ENCODE assay signal across 8 mouse cellular contexts in genomic region chr4:89310491-89311254, GRCm38 (mm10). TPM values are rescaled to one million over a fixed set of nuclear protein-coding genes. Genes with fewer than 3 reads are reported as not detected.
DNase-seq lines count a peak whose midpoint lies in the region; ATAC-seq and TF ChIP-seq lines count a peak whose summit lies in the region.

Gene Cdkn2b (minus strand): TSS chr4:89311039.

- peak; percentile 84 for ATAC-seq in frontal cortex, adult (ENCODE audit: low TSS enrichment)
- peak; percentile 78 for ATAC-seq in neutrophil, adult 5-6 weeks (ENCODE audit: extremely low read depth, insufficient number of reproducible peaks, low FRiP score, poor library complexity, severe bottlenecking)

- TF ChIP-seq CTCF in layer of hippocampus, adult 2 months (conservative IDR thresholded peaks at IDR 0.05): peak; percentile 86
- peak; percentile 63 for TF ChIP-seq CTCF in lung, adult 2 months (IDR thresholded peaks at IDR 0.05; ENCODE audit: insufficient read depth, low read length)

- H3K27ac ChIP-seq in layer of hippocampus, adult 2 months: peak within 1 kb of the TSS; percentile 63; the same call in 1 of the 2 replicates

- DNase-seq in Muller cell, postnatal 12 days (ENCODE audit: inconsistent ontology term): peak; percentile 98
- DNase-seq in cerebellum, adult 9-11 months: peak; percentile 40
- DNase-seq in heart, postnatal 4 days: peak; percentile 94
- DNase-seq in layer of hippocampus, adult 2 months (ENCODE audit: low spot score in 2 of 2): peak; percentile 55 to 64
- DNase-seq in lung, adult 2 months: peak; percentile 95
- DNase-seq in thymus, adult 18-20 months: peak; percentile 59 to 61

- H3K4me3 ChIP-seq in layer of hippocampus, adult 2 months: peak within 1 kb of the TSS; percentile 55
- H3K4me3 ChIP-seq in lung, adult 2 months (replicated peaks; ENCODE audit: extremely low read depth, low read depth, low read length): peak within 1 kb of the TSS; percentile 81

- WGBS in lung, adult 2 months: 1% methylated on average over 61 of the region's 61 CpGs

- TF ChIP-seq POLR2A in lung, adult 2 months (IDR thresholded peaks at IDR 0.05; ENCODE audit: borderline replicate concordance, extremely low read depth, low read depth, low read length): peak; percentile 32; the same call in 1 of the 2 replicates

- peaks cover 2% of the 10 kb centered on the region for H3K4me1 ChIP-seq in lung, adult 2 months (ENCODE audit: control insufficient read depth, insufficient read depth, low read length)

RNA-seq across cellular contexts. Expression of gene Cdkn2b, which starts in this region (rescaled TPM):
- total RNA-seq in heart, postnatal 4 days (2021): 1 to 10 TPM in 1 of 2 experiments, under 1 TPM in 1; 0.91 to 1.9 TPM
- total RNA-seq in layer of hippocampus, adult 2 months (2021): 1 to 10 TPM; 1.3 to 1.4 TPM
- 67.3 and 73.6 TPM in 2 replicates for polyA plus RNA-seq in lung, adult 2 months (2012; rRNA removed)
- not detected in 2 replicates for total RNA-seq in neutrophil, adult 5-6 weeks (2017)

Comparison
In these comparisons a context has a peak if more than half of its experiments do, and no peak if none do; other contexts are left out.
1. Peak in every context shown above with its lines: DNase-seq, ATAC-seq, H3K4me3 ChIP-seq and H3K27ac ChIP-seq.
2. Peak in ATAC-seq in neutrophil, adult 5-6 weeks; RNA of the gene not detected or under 1 TPM.
3. DNase-seq: peak in every context shown above with its lines; median percentile 98 in Muller cell, postnatal 12 days; 95 in lung, adult 2 months; 94 in heart, postnatal 4 days; 60 in thymus, adult 18-20 months; 60 in layer of hippocampus, adult 2 months; 40 in cerebellum, adult 9-11 months.